Mouse (Mus musculus) limb, embryonic 12.5 days (tissue): ENCODE data around the gene Inpp5a. TPM values are rescaled to one million over a fixed set of nuclear protein-coding genes. Genes with fewer than 3 reads are reported as not detected.

Experiments
- ATAC-seq: fragments of 200-750 bp; cut with Nextera tagmentation; 2 replicates; pipeline ENCODE4 v1.8.0; 2017; ENCODE audit warnings: low read depth, moderate TSS enrichment; ENCODE audit not compliant: insufficient number of reproducible peaks, insufficient read depth, low FRiP score, low TSS enrichment
- H3K27ac ChIP-seq: fragments of 300-500 bp; sonication (generic); 2 replicates; pipeline ENCODE4 v1.5.1; 2016; ENCODE audit warnings: mild to moderate bottlenecking, moderate library complexity
- H3K27me3 ChIP-seq: fragments of 300-500 bp; sonication (generic); 2 replicates; pipeline ENCODE4 v1.6.1; 2016; ENCODE audit warnings: mild to moderate bottlenecking, moderate library complexity
- H3K36me3 ChIP-seq: fragments of 300-500 bp; sonication (generic); 2 replicates; pipeline ENCODE4 v1.6.1; 2016; ENCODE audit warnings: mild to moderate bottlenecking, moderate library complexity
- H3K4me1 ChIP-seq: fragments of 300-500 bp; sonication (generic); replicated peaks from 2 replicates; pipeline ENCODE4 v1.6.1; 2016
- H3K4me2 ChIP-seq: fragments of 300-500 bp; sonication (generic); 2 replicates; pipeline ENCODE4 v1.6.1; 2016; ENCODE audit warnings: mild to moderate bottlenecking, moderate library complexity
- H3K4me3 ChIP-seq: fragments of 300-500 bp; sonication (generic); replicated peaks from 2 replicates; pipeline ENCODE4 v1.5.1; 2016; ENCODE audit warnings: mild to moderate bottlenecking
- H3K9ac ChIP-seq: fragments of 300-500 bp; sonication (generic); replicated peaks from 2 replicates; pipeline ENCODE4 v1.6.1; 2016; ENCODE audit warnings: mild to moderate bottlenecking, moderate library complexity
- H3K9me3 ChIP-seq: fragments of 300-500 bp; sonication (generic); 2 replicates; pipeline ENCODE4 v1.6.1; 2016; ENCODE audit warnings: mild to moderate bottlenecking, moderate library complexity
- WGBS: fragments of 180-500 bp; shearing (Covaris S2); methylation state at CpG from one replicate; pipeline ENCODE4 v1.1.7; 2016; 5-methylcytosine and 5-hydroxymethylcytosine counted together
- polyA plus RNA-seq: library from polyadenylated mRNA; unstranded; fragments of >200 nt; fragmentation: Nextera tagmentation; extraction: Ambion mirVana; gene quantifications from 2 replicates; pipeline ENCODE4 v1.2.1, GENCODE M21; 2016

The Inpp5a gene
- polyA plus RNA-seq, 1 experiment from 2014 or later, result 26.8 TPM

GRCm38 (mm10) chr7:139447381-139447780 is 58.5 kb downstream of the Inpp5a start:
- ATAC-seq, result no peak

GRCm38 (mm10) chr7:139450186-139450998 is 61.5 kb downstream of the Inpp5a start:
- 87% methylated on average over 16 of the region's 16 CpGs for WGBS
- H3K9ac ChIP-seq, result no peak overlapping the region
- H3K27me3 ChIP-seq, result no peaks in the 10 kb centered on the region
- ATAC-seq, result no peak
- H3K9me3 ChIP-seq, result no peaks in the 10 kb centered on the region
- no peak overlapping the region for H3K4me2 ChIP-seq
- peaks cover 13% of the 10 kb centered on the region for H3K4me1 ChIP-seq
- H3K4me3 ChIP-seq, result no peak overlapping the region
- no peaks in the 10 kb centered on the region for H3K36me3 ChIP-seq
- no peak overlapping the region for H3K27ac ChIP-seq

More at GRCm38 (mm10) chr7:139447381-139447780, 58.5 kb downstream of the Inpp5a start:
- 79% methylated on average over 3 of the region's 3 CpGs for WGBS
- Histone ChIP-seq H3K9me3 (no peaks in the 10 kb centered on the region), H3K36me3 (no peaks in the 10 kb centered on the region), H3K4me2 (no peak overlapping the region), H3K4me1 (peaks cover 24% of the 10 kb centered on the region), H3K9ac (no peak overlapping the region), H3K4me3 (no peak overlapping the region), H3K27me3 (no peaks in the 10 kb centered on the region), H3K27ac (no peak overlapping the region)

- Histone ChIP-seq H3K9me3 (no peaks in the 10 kb centered on the region), H3K36me3 (no peaks in the 10 kb centered on the region), H3K4me2 (no peak overlapping the region), H3K4me1 (peaks cover under 1% of the 10 kb centered on the region; the same call in 1 of the 2 replicates), H3K9ac (no peak overlapping the region), H3K4me3 (no peak overlapping the region), H3K27ac (no peak overlapping the region), H3K27me3 (no peaks in the 10 kb centered on the region)
- WGBS, result 85% methylated on average over 5 of the region's 5 CpGs
- no peak for ATAC-seq
These were observed 62.8 kb downstream of the Inpp5a start for GRCm38 (mm10) chr7:139451711-139452110.

GRCm38 (mm10) chr7:139452199-139452598 is 63.3 kb downstream of the Inpp5a start:
- no peak for ATAC-seq
- H3K27me3 ChIP-seq, result no peaks in the 10 kb centered on the region
- no peak overlapping the region for H3K27ac ChIP-seq
- H3K4me1 ChIP-seq, result no peaks in the 10 kb centered on the region
- WGBS, result 63% methylated on average over 2 of the region's 2 CpGs
- H3K9ac ChIP-seq, result no peak overlapping the region
- no peaks in the 10 kb centered on the region for H3K9me3 ChIP-seq
- no peaks in the 10 kb centered on the region for H3K36me3 ChIP-seq
- H3K4me2 ChIP-seq, result no peak overlapping the region
- no peak overlapping the region for H3K4me3 ChIP-seq

GRCm38 (mm10) chr7:139453198-139453597 is 64.3 kb downstream of the Inpp5a start:
- Histone ChIP-seq H3K4me1 (no peaks in the 10 kb centered on the region), H3K9me3 (no peaks in the 10 kb centered on the region), H3K9ac (no peak overlapping the region), H3K27ac (no peak overlapping the region), H3K4me3 (no peak overlapping the region), H3K27me3 (no peaks in the 10 kb centered on the region), H3K4me2 (no peak overlapping the region), H3K36me3 (no peaks in the 10 kb centered on the region)
- ATAC-seq, result no peak
- WGBS, result 74% methylated on average over 1 of the region's 1 CpGs

GRCm38 (mm10) chr7:139454285-139454684 is 65.4 kb downstream of the Inpp5a start:
- no peaks in the 10 kb centered on the region for H3K27me3 ChIP-seq
- WGBS, result 72% methylated on average over 3 of the region's 3 CpGs
- no peaks in the 10 kb centered on the region for H3K36me3 ChIP-seq
- no peak overlapping the region for H3K4me3 ChIP-seq
- no peak for ATAC-seq
- H3K4me2 ChIP-seq, result no peak overlapping the region
- no peaks in the 10 kb centered on the region for H3K9me3 ChIP-seq
- H3K9ac ChIP-seq, result no peak overlapping the region
- H3K27ac ChIP-seq, result no peak overlapping the region
- H3K4me1 ChIP-seq, result no peaks in the 10 kb centered on the region

GRCm38 (mm10) chr7:139456759-139457158 is 67.8 kb downstream of the Inpp5a start:
- H3K36me3 ChIP-seq, result no peaks in the 10 kb centered on the region
- H3K27ac ChIP-seq, result no peak overlapping the region
- H3K4me2 ChIP-seq, result no peak overlapping the region
- no peaks in the 10 kb centered on the region for H3K9me3 ChIP-seq
- H3K9ac ChIP-seq, result no peak overlapping the region
- 79% methylated on average over 6 of the region's 6 CpGs for WGBS
- H3K4me3 ChIP-seq, result no peak overlapping the region
- H3K27me3 ChIP-seq, result no peaks in the 10 kb centered on the region
- no peak for ATAC-seq
- no peaks in the 10 kb centered on the region for H3K4me1 ChIP-seq

- ATAC-seq, result no peak
- 93% methylated on average over 12 of the region's 12 CpGs for WGBS
- Histone ChIP-seq H3K4me3 (no peak overlapping the region), H3K4me2 (no peak overlapping the region), H3K27me3 (no peaks in the 10 kb centered on the region), H3K27ac (no peak overlapping the region), H3K9me3 (no peaks in the 10 kb centered on the region), H3K4me1 (peaks cover under 1% of the 10 kb centered on the region; the same call in 1 of the 2 replicates), H3K36me3 (no peaks in the 10 kb centered on the region), H3K9ac (no peak overlapping the region)
These were observed 72.4 kb downstream of the Inpp5a start for GRCm38 (mm10) chr7:139461344-139461743.

GRCm38 (mm10) chr7:139462142-139462541 is 73.2 kb downstream of the Inpp5a start:
- Histone ChIP-seq H3K9me3 (no peaks in the 10 kb centered on the region), H3K4me1 (peaks cover 9% of the 10 kb centered on the region), H3K36me3 (no peaks in the 10 kb centered on the region), H3K9ac (no peak overlapping the region), H3K27ac (no peak overlapping the region), H3K4me3 (no peak overlapping the region), H3K4me2 (no peak overlapping the region), H3K27me3 (no peaks in the 10 kb centered on the region)
- no peak for ATAC-seq
- 88% methylated on average over 10 of the region's 10 CpGs for WGBS

- no peak for ATAC-seq
- Histone ChIP-seq H3K4me3 (no peak overlapping the region), H3K27ac (no peak overlapping the region)
These were observed 76.6 kb downstream of the Inpp5a start for GRCm38 (mm10) chr7:139465538-139465937.

GRCm38 (mm10) chr7:139466484-139467176 is 77.7 kb downstream of the Inpp5a start:
- H3K9me3 ChIP-seq, result no peaks in the 10 kb centered on the region
- H3K27me3 ChIP-seq, result no peaks in the 10 kb centered on the region
- ATAC-seq, result no peak
- no peaks in the 10 kb centered on the region for H3K36me3 ChIP-seq
- WGBS, result 40% methylated on average over 6 of the region's 7 CpGs
- H3K4me1 ChIP-seq, result peaks cover 24% of the 10 kb centered on the region
- no peak overlapping the region for H3K4me2 ChIP-seq
- no peak overlapping the region for H3K9ac ChIP-seq
- peak overlapping the region; percentile 29; the same call in 1 of the 2 replicates for H3K27ac ChIP-seq
- H3K4me3 ChIP-seq, result no peak overlapping the region

More at GRCm38 (mm10) chr7:139465538-139465937, 76.6 kb downstream of the Inpp5a start:
- Histone ChIP-seq H3K9me3 (no peaks in the 10 kb centered on the region), H3K27me3 (no peaks in the 10 kb centered on the region), H3K4me2 (no peak overlapping the region), H3K9ac (no peak overlapping the region), H3K4me1 (peaks cover 24% of the 10 kb centered on the region), H3K36me3 (no peaks in the 10 kb centered on the region)
- 76% methylated on average over 4 of the region's 4 CpGs for WGBS
